23 mouse cellular contexts compared by ENCODE assay signal in genomic region chr17:36844725-36845124, GRCm38 (mm10). TPM values are rescaled to one million over a fixed set of nuclear protein-coding genes. Genes with fewer than 3 reads are reported as not detected.
A peak's percentile ranks its signal among the peaks of the same experiment; 100 is the strongest.
DNase-seq lines count a peak whose midpoint lies in the region; ATAC-seq and TF ChIP-seq lines count a peak whose summit lies in the region.
"Had no signal": no experiment of that assay in that cellular context is flagged by ENCODE, and none has a peak within 500 bp of the region (broad histone marks: within the 10 kb centered on the region; RNA-seq: fewer than 3 reads in every experiment).

No protein-coding gene starts in this region.

- no peak overlapping the region for H3K4me3 ChIP-seq in liver, embryonic 14.5 days (ENCODE audit: insufficient read depth in 1 of 2, low read depth in 2 of 2, low read length in 2 of 2)
- H3K4me3 ChIP-seq in kidney, embryonic 14.5 days (ENCODE audit: low read length), result no peak overlapping the region
- no peak overlapping the region for H3K4me3 ChIP-seq in hindbrain, embryonic 10.5 days
- H3K4me3 ChIP-seq: forebrain, embryonic 15.5 days; midbrain, embryonic 15.5 days had no signal

- H3K9ac ChIP-seq in liver, embryonic 14.5 days (replicated peaks), result no peak overlapping the region
- H3K9ac ChIP-seq in kidney, embryonic 14.5 days (ENCODE audit: low read depth, low read length), result no peak overlapping the region
- H3K9ac ChIP-seq: forebrain, embryonic 15.5 days; midbrain, embryonic 15.5 days had no signal

- peak overlapping the region; percentile 25; the same call in 1 of the 2 replicates for H3K27ac ChIP-seq in liver, embryonic 14.5 days
- H3K27ac ChIP-seq in kidney, embryonic 14.5 days (ENCODE audit: low read depth, low read length), result no peak overlapping the region
- no peak overlapping the region for H3K27ac ChIP-seq in hindbrain, embryonic 10.5 days
- H3K27ac ChIP-seq: forebrain, embryonic 15.5 days; macrophage; midbrain, embryonic 15.5 days; stomach, postnatal 0 days had no signal

- no peak for TF ChIP-seq CTCF in liver, embryonic 14.5 days (IDR thresholded peaks at IDR 0.05; ENCODE audit: low read depth)

- peak overlapping the region; percentile 57 for H3K4me2 ChIP-seq in liver, embryonic 14.5 days (ENCODE audit: low read depth)
- no peak overlapping the region for H3K4me2 ChIP-seq in kidney, embryonic 14.5 days (replicated peaks; ENCODE audit: low read depth, low read length)
- H3K4me2 ChIP-seq: forebrain, embryonic 15.5 days; heart, embryonic 11.5 days; midbrain, embryonic 15.5 days had no signal

- peaks cover 23 to 29% of the 10 kb centered on the region in 2 experiments for H3K4me1 ChIP-seq in liver, embryonic 14.5 days (replicated peaks; ENCODE audit: control insufficient read depth in 2 of 2, insufficient read depth in 2 of 2, low read length in 1 of 2)
- peaks cover 7% of the 10 kb centered on the region; the same call in 1 of the 2 replicates for H3K4me1 ChIP-seq in kidney, embryonic 14.5 days (ENCODE audit: control insufficient read depth, insufficient read depth, low read length)
- no peaks in the 10 kb centered on the region for H3K4me1 ChIP-seq in hindbrain, embryonic 10.5 days (replicated peaks)
- H3K4me1 ChIP-seq: forebrain, embryonic 15.5 days; midbrain, embryonic 15.5 days had no signal

- TF ChIP-seq EP300 in liver, embryonic 14.5 days (IDR thresholded peaks at IDR 0.05; ENCODE audit: low read depth), result no peak

- peak; percentile 27 for DNase-seq in ovary, postnatal 36 days (ENCODE audit: low spot score)
- no peak for DNase-seq in ovary, postnatal 14 days (ENCODE audit: low spot score)
- peak; percentile 84 for DNase-seq in adrenal gland, postnatal 14 days
- DNase-seq in liver, embryonic 14.5 days (ENCODE audit: low read depth in 3 of 3, low spot score in 3 of 3), result no peak
- no peak for DNase-seq in yolk sac, embryonic 10.5 days (ENCODE audit: low spot score)
- DNase-seq in hindbrain, embryonic 10.5 days (ENCODE audit: low spot score), result no peak
- DNase-seq: kidney, adult 11 months; right cerebral cortex, adult 18-20 months had no signal

- 48% methylated on average over 1 of the region's 1 CpGs for WGBS in liver, embryonic 14.5 days (ENCODE audit: insufficient replicate concordance)
- 69% methylated on average over 1 of the region's 1 CpGs for WGBS in kidney, embryonic 14.5 days
- 100% methylated on average over 1 of the region's 1 CpGs for WGBS in hindbrain, embryonic 10.5 days

- no peak for ATAC-seq in liver, embryonic 14.5 days (ENCODE audit: insufficient read depth)
- no peak for ATAC-seq in kidney, embryonic 14.5 days (ENCODE audit: low FRiP score, low TSS enrichment)
- ATAC-seq: forebrain, embryonic 15.5 days; midbrain, embryonic 15.5 days; Patski had no signal

- no peaks in the 10 kb centered on the region for H3K9me3 ChIP-seq in liver, embryonic 14.5 days (ENCODE audit: control insufficient read depth, low read length)
- no peaks in the 10 kb centered on the region for H3K9me3 ChIP-seq in kidney, embryonic 14.5 days (ENCODE audit: control insufficient read depth, low read length)
- H3K9me3 ChIP-seq in hindbrain, embryonic 10.5 days, result no peaks in the 10 kb centered on the region
- H3K9me3 ChIP-seq: forebrain, embryonic 15.5 days; midbrain, embryonic 15.5 days had no signal

- H3K27me3 ChIP-seq in liver, embryonic 14.5 days (ENCODE audit: control insufficient read depth, insufficient read depth, low read length), result no peaks in the 10 kb centered on the region; the same call in 1 of the 2 replicates
- no peaks in the 10 kb centered on the region for H3K27me3 ChIP-seq in kidney, embryonic 14.5 days (ENCODE audit: control insufficient read depth, insufficient read depth, low read length)
- H3K27me3 ChIP-seq in hindbrain, embryonic 10.5 days (ENCODE audit: insufficient read depth, poor library complexity, severe bottlenecking), result no peaks in the 10 kb centered on the region
- H3K27me3 ChIP-seq: forebrain, embryonic 15.5 days; midbrain, embryonic 15.5 days; Patski had no signal

- H3K36me3 ChIP-seq in liver, embryonic 14.5 days (replicated peaks; ENCODE audit: control insufficient read depth, insufficient read depth, low read depth), result no peaks in the 10 kb centered on the region
- H3K36me3 ChIP-seq in kidney, embryonic 14.5 days (ENCODE audit: control insufficient read depth, insufficient read depth, low read length), result peaks cover 4% of the 10 kb centered on the region; the same call in 1 of the 2 replicates
- peaks cover 8% of the 10 kb centered on the region; the same call in 1 of the 2 replicates for H3K36me3 ChIP-seq in hindbrain, embryonic 10.5 days
- H3K36me3 ChIP-seq: forebrain, embryonic 15.5 days; midbrain, embryonic 15.5 days had no signal

RNA-seq across cellular contexts. Expression of gene Trim26, which starts 7.8 kb away (rescaled TPM):
- total RNA-seq in adrenal gland, postnatal 14 days (2021), result 45.3 and 55.8 TPM in 2 replicates
- polyA plus RNA-seq in liver, embryonic 14.5 days (2012; rRNA removed), result 6.6 and 8.6 TPM in 2 replicates
- 6.7 and 7.9 TPM in 2 replicates for polyA plus RNA-seq in liver, embryonic 14.5 days (2014; fragmentation: Nextera tagmentation; extraction: Ambion mirVana)
- polyA plus RNA-seq in kidney, embryonic 14.5 days (2014; fragmentation: Nextera tagmentation; extraction: Ambion mirVana), result 23.7 and 32.3 TPM in 2 replicates
- 47.2 and 48.2 TPM in 2 replicates for polyA plus RNA-seq in hindbrain, embryonic 10.5 days (2016; fragmentation: Nextera tagmentation; extraction: Ambion mirVana)

RNA-seq across cellular contexts. Expression of gene Trim15, which starts 22.3 kb away (rescaled TPM):
- total RNA-seq in adrenal gland, postnatal 14 days (2021), result not detected in 2 replicates
- 0.15 and 0.26 TPM in 2 replicates for polyA plus RNA-seq in liver, embryonic 14.5 days (2012; rRNA removed)
- polyA plus RNA-seq in liver, embryonic 14.5 days (2014; fragmentation: Nextera tagmentation; extraction: Ambion mirVana), result 0.20 and 0.32 TPM in 2 replicates
- polyA plus RNA-seq in kidney, embryonic 14.5 days (2014; fragmentation: Nextera tagmentation; extraction: Ambion mirVana), result 0.10 and 0.23 TPM in 2 replicates
- polyA plus RNA-seq in hindbrain, embryonic 10.5 days (2016; fragmentation: Nextera tagmentation; extraction: Ambion mirVana), result 0.14 and 0.36 TPM in 2 replicates
- total RNA-seq: adrenal gland, postnatal 4 days; gastrocnemius, adult 8-10 months had no signal
- polyA plus RNA-seq: macrophage had no signal

RNA-seq across cellular contexts. Expression of gene Trim10, which starts 24.6 kb away (rescaled TPM):
- 1.3 and 6.7 TPM in 2 replicates for total RNA-seq in adrenal gland, postnatal 14 days (2021)
- polyA plus RNA-seq in liver, embryonic 14.5 days (2012; rRNA removed), result 82.4 and 114 TPM in 2 replicates
- polyA plus RNA-seq in liver, embryonic 14.5 days (2014; fragmentation: Nextera tagmentation; extraction: Ambion mirVana), result 251 and 278 TPM in 2 replicates
- polyA plus RNA-seq in kidney, embryonic 14.5 days (2014; fragmentation: Nextera tagmentation; extraction: Ambion mirVana), result 1.3 and 2.9 TPM in 2 replicates
- 6.7 and 7.3 TPM in 2 replicates for polyA plus RNA-seq in hindbrain, embryonic 10.5 days (2016; fragmentation: Nextera tagmentation; extraction: Ambion mirVana)
- total RNA-seq: gastrocnemius, adult 8-10 months; left cerebral cortex, adult 8-10 months had no signal
- polyA plus RNA-seq: macrophage had no signal

RNA-seq across cellular contexts. Expression of gene H2-M10.6, which starts 32.8 kb away (rescaled TPM):
- total RNA-seq in adrenal gland, postnatal 14 days (2021), result not detected in 2 replicates
- not detected in 2 replicates for polyA plus RNA-seq in liver, embryonic 14.5 days (2012; rRNA removed)
- polyA plus RNA-seq in liver, embryonic 14.5 days (2014; fragmentation: Nextera tagmentation; extraction: Ambion mirVana), result not detected in 2 replicates
- not detected in 2 replicates for polyA plus RNA-seq in kidney, embryonic 14.5 days (2014; fragmentation: Nextera tagmentation; extraction: Ambion mirVana)
- not detected in 2 replicates for polyA plus RNA-seq in hindbrain, embryonic 10.5 days (2016; fragmentation: Nextera tagmentation; extraction: Ambion mirVana)
- total RNA-seq: adrenal gland, postnatal 4 days; gastrocnemius, adult 8-10 months; left cerebral cortex, adult 8-10 months had no signal
- polyA plus RNA-seq: embryonic facial prominence, embryonic 14.5 days; forebrain, embryonic 15.5 days; heart, embryonic 11.5 days; hindbrain, embryonic 11.5 days; limb, embryonic 14.5 days; macrophage; midbrain, embryonic 15.5 days; neural tube, embryonic 11.5 days; Patski; spleen, adult 2 months; stomach, postnatal 0 days had no signal

RNA-seq across cellular contexts. Expression of gene Trim40, which starts 45.2 kb away (rescaled TPM):
- not detected in 2 replicates for total RNA-seq in adrenal gland, postnatal 14 days (2021)
- polyA plus RNA-seq in liver, embryonic 14.5 days (2012; rRNA removed), result not detected in 2 replicates
- polyA plus RNA-seq in liver, embryonic 14.5 days (2014; fragmentation: Nextera tagmentation; extraction: Ambion mirVana), result not detected in 2 replicates
- polyA plus RNA-seq in kidney, embryonic 14.5 days (2014; fragmentation: Nextera tagmentation; extraction: Ambion mirVana), result not detected in 2 replicates
- not detected in 2 replicates for polyA plus RNA-seq in hindbrain, embryonic 10.5 days (2016; fragmentation: Nextera tagmentation; extraction: Ambion mirVana)
- total RNA-seq: gastrocnemius, adult 8-10 months had no signal
- polyA plus RNA-seq: embryonic facial prominence, embryonic 14.5 days; forebrain, embryonic 15.5 days; heart, embryonic 11.5 days; hindbrain, embryonic 11.5 days; limb, embryonic 14.5 days; macrophage; midbrain, embryonic 15.5 days; neural tube, embryonic 11.5 days; Patski had no signal

Comparison
In these comparisons a context has a peak if more than half of its experiments do, and no peak if none do; other contexts are left out.
1. DNase-seq: peak in ovary, postnatal 36 days (single experiment) and adrenal gland, postnatal 14 days (single experiment); none in ovary, postnatal 14 days (single experiment), liver, embryonic 14.5 days (0 of 3), yolk sac, embryonic 10.5 days (single experiment) and hindbrain, embryonic 10.5 days (single experiment).
2. RNA of gene Trim10, which starts 24.6 kb away (polyA plus RNA-seq): 82.4 to 278 TPM in liver, embryonic 14.5 days; 6.7 to 7.3 TPM in hindbrain, embryonic 10.5 days and 1.3 to 2.9 TPM in kidney, embryonic 14.5 days; every median in the first group is over 10 times any median in the second.